Mouse (Mus musculus) liver, postnatal 0 days (tissue): ENCODE data around the gene Stxbp5l.

Experiments used
- CTCF ChIP-seq: sonication (generic); IDR thresholded peaks from 2 replicates; pipeline ENCODE4 v1.5.1; 2016; ENCODE audit warnings: antibody characterized with exemption, low read depth
- EP300 ChIP-seq: IDR thresholded peaks from 2 replicates; pipeline ENCODE4 v1.6.1; 2016; ENCODE audit warnings: antibody characterized with exemption, low read depth, mild to moderate bottlenecking

DNA sequence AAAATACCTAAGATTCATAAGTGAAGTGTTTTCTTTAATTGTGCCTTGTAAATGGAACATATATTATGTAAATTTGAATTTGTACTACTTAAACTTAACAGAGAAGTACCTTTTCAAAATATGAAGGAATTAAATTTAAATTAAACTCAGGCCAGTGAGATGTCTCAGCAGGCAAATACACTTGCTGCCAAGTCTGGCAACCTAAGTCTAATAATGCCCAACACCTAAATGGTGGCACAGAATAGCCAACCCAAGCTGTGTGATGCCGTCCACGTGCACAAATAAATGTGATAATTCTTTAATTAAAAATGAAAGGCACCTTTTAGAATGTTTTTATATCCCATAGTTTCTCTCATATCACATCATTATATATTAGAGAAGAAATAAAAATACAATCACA, 20.8 kb downstream of the Stxbp5l start:
- no peak for TF ChIP-seq CTCF
- TF ChIP-seq EP300, result no peak
